Mouse (Mus musculus) c-Kit-negative CD71-positive TER-119-positive erythroid progenitor cells, embryonic 14.5 days (primary cell): ENCODE results near the gene Rab3gap1.
"Not testable (repeated sequence)": the region's sequence is repeated elsewhere in the genome, so short reads cannot be mapped to it uniquely, and the experiment has no call there.

Experiments
- DNase-seq: peaks from one replicate; pipeline ENCODE4 v3.0.0-alpha.2; 2013; ENCODE audit warnings: low read depth, low spot score

The Rab3gap1 gene

DNA sequence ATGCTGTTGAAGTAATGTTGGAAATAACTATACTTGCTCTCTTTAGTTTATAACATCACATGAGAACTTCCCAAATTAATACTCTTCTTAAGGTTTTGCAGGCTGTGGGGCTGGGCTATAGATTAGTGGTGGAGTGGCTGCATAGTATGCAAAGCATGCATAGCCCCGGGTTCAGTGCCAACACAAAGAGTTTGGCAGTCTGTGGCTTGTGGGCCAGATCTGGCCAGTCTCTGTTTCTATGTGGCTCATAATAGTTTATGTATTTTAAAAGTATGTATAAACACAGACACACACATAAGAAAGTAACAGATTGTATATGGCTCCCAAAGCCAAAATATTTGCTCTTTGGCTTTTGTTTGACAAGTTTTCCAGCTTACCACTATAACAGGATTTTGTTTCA lies 47.2 kb downstream of the Rab3gap1 start:
- DNase-seq: no peak

DNA sequence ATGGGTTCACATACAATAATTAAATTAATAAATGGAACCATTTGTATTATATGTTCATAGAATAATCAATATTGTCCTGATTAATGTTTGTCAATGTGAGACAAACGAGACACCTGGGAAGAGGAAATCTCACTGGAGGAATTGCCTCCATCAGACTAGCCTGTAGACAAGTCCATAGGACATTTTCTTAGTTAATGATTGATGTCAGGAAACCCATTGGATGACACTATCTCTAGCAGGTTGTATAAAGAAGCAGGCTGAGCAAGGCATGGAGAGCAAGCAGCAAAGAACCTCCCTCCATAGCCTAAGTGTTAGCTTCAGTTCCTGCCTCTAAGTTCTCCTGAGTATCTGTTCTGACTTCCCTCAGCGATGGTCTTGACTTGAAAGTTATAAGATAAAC lies 64.8 kb downstream of the Rab3gap1 start:
- DNase-seq: no peak

DNA sequence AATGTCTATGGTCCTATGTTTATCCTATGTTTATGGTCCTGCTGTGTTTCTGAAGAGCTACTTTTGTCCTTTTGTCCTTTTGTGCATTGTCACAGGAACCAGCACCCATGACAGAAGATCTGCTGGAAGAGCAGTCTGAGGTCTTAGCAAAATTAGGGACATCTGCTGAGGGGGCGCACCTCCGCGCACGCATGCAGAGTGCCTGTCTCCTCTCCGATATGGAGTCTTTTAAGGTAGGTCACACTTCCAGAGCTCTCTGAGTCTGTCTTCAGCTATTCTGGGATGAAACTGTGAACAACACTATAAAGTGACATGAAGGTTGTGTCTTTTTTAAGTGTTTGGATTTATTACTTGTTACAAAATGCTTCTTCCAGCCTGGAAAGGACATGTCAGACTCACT lies 65.7 kb downstream of the Rab3gap1 start:
- DNase-seq: no peak

GRCm38 (mm10) chr1:127937277-127937676 lies 68.7 kb downstream of the Rab3gap1 start:
- no peak for DNase-seq

DNA sequence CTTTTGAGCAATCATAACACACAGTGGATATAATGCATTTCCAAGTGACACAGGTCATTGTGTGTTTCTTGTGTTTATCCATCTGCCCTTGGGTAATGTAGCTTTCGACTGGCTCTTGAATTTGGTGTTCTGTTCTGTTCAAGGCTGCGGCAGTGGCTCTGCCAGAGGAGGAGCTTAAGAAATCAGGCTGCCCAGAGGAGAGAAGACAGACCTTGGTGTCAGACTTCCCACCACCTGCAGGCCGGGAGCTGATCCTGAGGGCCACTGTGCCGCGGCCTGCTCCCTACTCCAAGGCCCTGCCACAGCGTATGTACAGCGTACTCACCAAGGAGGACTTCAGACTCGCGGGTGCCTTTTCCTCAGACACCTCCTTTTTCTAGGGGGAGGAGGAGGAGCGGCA lies 73.7 kb downstream of the Rab3gap1 start:
- DNase-seq: no peak

GRCm38 (mm10) chr1:127943516-127943915 lies 74.9 kb downstream of the Rab3gap1 start:
- DNase-seq: no peak

- DNase-seq: no peak
These were observed 77.4 kb downstream of the Rab3gap1 start for GRCm38 (mm10) chr1:127945696-127946575.

DNA sequence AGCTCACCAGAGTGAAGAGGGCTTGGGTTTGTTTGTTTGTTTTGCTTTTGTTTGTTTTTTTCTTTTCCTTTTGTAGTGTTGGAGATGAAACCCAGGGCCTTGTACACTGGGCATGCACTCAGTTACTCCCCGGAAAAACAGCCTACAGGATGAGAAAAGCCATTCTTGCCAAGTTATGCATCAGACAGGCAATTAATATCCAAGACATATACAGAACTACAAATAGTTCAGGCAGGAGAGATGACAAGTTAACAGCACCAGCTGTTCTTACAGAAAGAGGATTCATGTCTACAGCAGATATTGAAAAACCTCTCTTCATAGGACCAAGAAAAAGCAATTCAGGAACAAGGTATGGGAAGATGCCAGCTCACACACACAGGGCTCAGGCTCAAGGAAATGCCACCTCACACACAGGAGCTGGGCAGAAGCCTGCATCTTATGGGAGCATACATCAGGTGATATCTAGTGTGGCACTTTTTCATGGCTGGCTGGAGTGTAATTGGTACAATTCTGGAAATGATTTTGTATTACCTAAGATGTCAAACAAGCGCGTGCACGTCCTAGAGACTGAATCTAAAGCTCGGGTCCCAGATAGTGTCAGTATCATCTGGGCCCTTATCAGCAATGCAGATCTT lies 78.2 kb downstream of the Rab3gap1 start:
- no peak for DNase-seq

- DNase-seq: no peak
These were observed 80.2 kb downstream of the Rab3gap1 start for GRCm38 (mm10) chr1:127948748-127949147.

- DNase-seq: no peak
These were observed 83.7 kb downstream of the Rab3gap1 start for GRCm38 (mm10) chr1:127952276-127952675.

- not testable (repeated sequence) for DNase-seq
These were observed 85.6 kb downstream of the Rab3gap1 start for GRCm38 (mm10) chr1:127954198-127954597.

GRCm38 (mm10) chr1:127954800-127955199 lies 86.2 kb downstream of the Rab3gap1 start:
- DNase-seq: no peak

GRCm38 (mm10) chr1:127956524-127956923 lies 88.0 kb downstream of the Rab3gap1 start:
- DNase-seq: no peak

DNA sequence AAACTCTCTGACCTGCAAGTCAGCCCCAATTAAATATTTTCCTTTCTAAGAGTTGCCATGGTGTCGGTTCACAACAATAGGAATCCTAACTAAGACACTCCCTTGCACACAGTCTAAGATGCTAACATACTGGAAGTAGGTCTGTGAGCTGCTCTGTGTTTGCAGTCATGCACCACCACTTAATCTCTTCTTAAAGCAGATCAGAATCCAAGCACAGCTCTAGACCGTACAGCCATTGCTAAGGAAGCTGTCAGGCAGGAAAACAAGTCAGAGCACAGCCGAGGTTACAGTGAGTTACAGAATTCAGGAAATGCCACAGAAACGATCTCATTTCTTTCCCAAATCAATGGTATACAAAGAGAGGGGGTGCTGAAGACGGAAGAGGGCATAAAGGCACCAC lies 90.2 kb downstream of the Rab3gap1 start:
- no peak for DNase-seq

DNA sequence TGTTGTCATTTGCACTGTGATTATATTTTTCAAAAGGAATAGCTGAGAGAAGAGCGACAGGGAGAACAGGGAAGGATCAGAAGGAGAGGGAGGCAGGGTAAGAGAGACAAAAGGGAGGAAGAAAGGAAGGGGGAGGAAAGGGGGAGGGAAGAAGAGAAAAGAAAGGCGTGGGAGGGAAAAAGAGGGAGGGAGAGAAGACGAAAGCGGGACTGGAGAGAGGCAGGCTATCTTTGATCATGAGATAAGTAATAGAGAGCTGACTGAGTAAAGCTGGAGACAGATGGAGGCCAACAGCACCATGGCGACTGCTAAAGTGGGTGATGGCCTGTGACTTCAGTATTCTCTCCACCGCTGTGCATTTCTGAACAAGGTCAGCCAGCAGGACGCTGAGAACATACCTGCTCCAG lies 90.7 kb downstream of the Rab3gap1 start:
- no peak for DNase-seq

DNA sequence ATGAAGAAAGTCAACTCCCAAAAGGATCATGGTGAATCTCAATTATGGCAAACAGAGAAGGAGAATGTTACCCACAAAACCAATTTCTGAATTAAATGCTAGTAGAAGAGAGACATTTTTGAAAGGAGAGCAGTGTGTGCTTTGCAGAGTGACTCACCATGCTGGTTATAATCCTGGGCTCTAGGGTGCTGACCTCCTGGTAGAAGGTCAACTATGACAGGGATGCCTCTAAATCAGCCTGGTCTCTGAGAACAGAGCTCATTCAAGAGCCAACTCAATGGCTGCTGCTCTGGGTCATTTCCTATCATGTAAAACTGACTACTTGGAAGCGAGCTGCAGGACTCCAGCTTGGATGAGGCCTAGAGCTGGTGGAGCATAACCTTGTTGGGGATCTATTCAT lies 92.6 kb downstream of the Rab3gap1 start:
- no peak for DNase-seq

GRCm38 (mm10) chr1:127963326-127963725 lies 94.8 kb downstream of the Rab3gap1 start:
- no peak for DNase-seq

- no peak for DNase-seq
These were observed 102.3 kb downstream of the Rab3gap1 start for GRCm38 (mm10) chr1:127970870-127971269.

- no peak for DNase-seq
These were observed 105.5 kb downstream of the Rab3gap1 start for GRCm38 (mm10) chr1:127974082-127974481.

GRCm38 (mm10) chr1:127975676-127976075 lies 107.1 kb downstream of the Rab3gap1 start:
- DNase-seq: no peak

DNA sequence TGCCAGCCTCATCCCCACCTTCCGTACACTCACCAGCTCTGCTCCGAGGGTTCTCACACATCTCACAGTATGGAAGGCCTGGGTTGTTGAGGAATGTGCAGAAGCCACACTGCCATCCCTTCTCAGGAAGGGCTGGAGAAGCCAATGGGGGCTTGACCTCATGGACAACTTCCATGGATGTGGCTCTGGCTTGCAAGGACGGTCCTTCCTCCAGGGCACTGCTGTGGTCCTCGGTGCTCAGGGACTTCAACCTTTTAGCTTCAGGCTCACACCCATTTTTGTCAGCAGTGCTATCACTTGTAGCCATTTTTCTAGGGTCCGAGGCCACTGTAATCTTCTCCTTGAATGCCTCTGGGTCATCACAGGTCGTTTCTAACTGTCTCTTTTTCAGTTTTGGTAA lies 107.5 kb downstream of the Rab3gap1 start:
- DNase-seq: no peak

DNA sequence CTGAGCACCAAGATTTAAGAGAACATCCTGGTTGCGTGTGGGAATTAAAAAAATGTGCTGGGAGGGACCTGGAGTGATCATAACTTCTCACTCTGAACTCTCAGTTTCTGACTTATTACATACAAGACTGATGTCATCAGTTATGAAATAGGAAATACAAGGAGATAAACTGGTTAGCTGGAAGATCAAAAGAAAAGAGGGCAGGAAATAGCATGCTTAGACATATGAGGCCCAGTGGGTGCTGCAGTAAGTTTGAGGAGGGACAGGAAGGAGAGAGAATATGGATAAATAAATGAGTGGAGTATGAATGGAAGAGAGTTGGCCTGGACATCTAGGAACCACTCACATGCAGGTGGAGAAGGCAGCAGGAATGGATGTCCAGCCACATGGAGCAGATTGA lies 109.6 kb downstream of the Rab3gap1 start:
- DNase-seq: no peak

- no peak for DNase-seq
These were observed 112.5 kb downstream of the Rab3gap1 start for GRCm38 (mm10) chr1:127980911-127981559.
